Mouse (Mus musculus) liver, adult 2 months (tissue): ENCODE results near the gene Tanc2.

Experiments used
- CTCF ChIP-seq: fragments of 200-500 bp; IDR thresholded peaks from 2 replicates; pipeline ENCODE4 v1.5.1; 2011; ENCODE audit warnings: low read depth, low read length, control low read depth
- POLR2A ChIP-seq: fragments of 200-500 bp; IDR thresholded peaks from 2 replicates; pipeline ENCODE4 v1.6.1; 2011; ENCODE audit warnings: low read length, control low read depth; ENCODE audit not compliant: insufficient read depth; ENCODE audit errors: extremely low read depth

DNA sequence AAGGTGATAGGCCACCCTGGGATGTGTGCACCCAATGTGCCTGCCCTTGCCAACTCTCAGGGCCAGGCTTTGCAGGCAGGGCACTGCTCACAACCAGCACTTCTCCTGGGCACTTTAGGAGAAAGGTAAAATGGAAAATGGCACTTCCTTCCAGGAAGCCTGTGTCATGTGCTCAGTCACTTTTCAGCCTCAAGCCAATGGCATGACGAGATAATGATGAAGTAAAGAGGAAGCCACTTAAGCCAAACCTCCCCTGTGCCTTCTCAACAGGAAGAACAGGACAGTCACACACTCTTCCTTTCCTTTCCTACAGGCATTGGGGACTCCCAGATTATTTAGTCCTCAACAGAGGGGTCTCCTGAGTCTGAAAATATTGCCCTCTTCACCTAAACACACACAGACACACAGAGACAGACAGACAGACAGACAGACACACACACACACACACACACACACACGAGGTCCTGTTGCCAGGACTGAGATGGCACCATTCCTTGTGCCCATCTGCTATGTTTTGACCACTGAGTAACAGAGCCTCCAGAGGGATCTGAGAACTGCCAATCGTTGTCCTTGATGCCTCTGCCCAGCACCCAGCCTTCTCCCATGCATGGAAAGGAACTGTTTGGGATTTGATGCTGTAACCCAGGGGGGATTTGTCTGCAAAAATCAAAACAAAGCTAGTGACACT is 330.5 kb downstream of the Tanc2 start:
- TF ChIP-seq CTCF (no peak), POLR2A (no peak)
